Mouse (Mus musculus): Measurements from ENCODE around the gene Btbd3. TPM values are rescaled to one million over a fixed set of nuclear protein-coding genes. Genes with fewer than 3 reads are reported as not detected.

Btbd3 gene
- polyA plus RNA-seq, 1 experiment from 2014 or later = 1.9 TPM

DNA sequence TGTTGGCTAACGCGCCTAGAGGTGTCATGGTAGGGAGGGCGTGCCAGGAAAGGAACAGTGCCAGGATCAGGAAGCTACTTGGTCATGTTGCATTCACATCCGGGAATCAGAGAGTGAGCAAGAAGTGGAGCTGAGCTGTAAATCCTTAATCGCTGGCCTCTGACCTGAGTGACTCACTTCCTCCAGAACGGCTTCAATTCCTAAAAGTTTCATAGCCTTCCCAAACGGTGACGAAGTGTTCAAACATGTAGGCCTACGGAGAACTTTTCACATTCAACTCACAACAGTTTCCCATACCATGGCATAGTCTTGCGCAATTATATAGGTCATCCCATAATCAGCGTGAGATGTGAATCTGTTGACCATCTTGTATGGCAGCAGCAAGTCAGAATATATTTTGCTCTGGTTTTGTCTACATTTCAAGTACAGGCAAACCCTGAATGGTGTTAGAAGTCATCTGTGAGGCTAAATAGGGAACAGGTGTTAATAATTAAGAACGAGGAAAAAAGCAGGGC is 247.6 kb downstream of the Btbd3 start:
- Histone ChIP-seq H3K27me3 (ENCODE audit: control insufficient read depth, insufficient read depth, low read depth, low read length) (no peaks in the 10 kb centered on the region), H3K4me1 (ENCODE audit: control insufficient read depth, low read depth, low read length) (no peaks in the 10 kb centered on the region), H3K36me3 (ENCODE audit: control insufficient read depth, insufficient read depth) (no peaks in the 10 kb centered on the region), H3K9me3 (replicated peaks; ENCODE audit: control insufficient read depth, low read length) (no peaks in the 10 kb centered on the region), H3K27ac (ENCODE audit: low read length) (no peak overlapping the region), H3K4me2 (ENCODE audit: low read depth, low read length) (no peak overlapping the region), H3K9ac (ENCODE audit: low read depth, low read length) (no peak overlapping the region), H3K4me3 (ENCODE audit: low read depth, low read length) (no peak overlapping the region)
- 62% methylated on average over 12 of the region's 12 CpGs for WGBS (ENCODE audit: insufficient replicate concordance)
- no peak for ATAC-seq (ENCODE audit: low read depth)

DNA sequence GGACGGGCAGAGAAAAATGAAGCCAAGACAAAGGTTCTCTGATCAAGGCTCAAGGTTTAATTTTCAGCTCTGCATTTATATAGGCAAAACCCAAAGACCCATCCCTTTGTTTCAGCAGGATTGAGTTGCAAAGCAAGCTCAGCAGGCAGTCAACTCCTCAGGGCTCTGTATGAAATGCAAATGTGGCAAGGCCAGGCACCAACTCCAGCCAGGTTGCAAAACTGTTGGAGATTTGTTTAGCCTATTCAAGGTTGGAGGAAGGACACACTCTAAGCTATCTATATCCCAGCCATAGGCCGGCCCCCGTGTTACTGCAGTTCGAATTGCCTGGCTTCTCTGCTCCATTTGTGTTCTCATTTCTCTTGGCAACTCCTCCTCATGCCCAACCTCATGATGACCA is 259.2 kb downstream of the Btbd3 start:
- Histone ChIP-seq H3K27me3 (ENCODE audit: control insufficient read depth, insufficient read depth, low read depth, low read length) (no peaks in the 10 kb centered on the region), H3K9me3 (replicated peaks; ENCODE audit: control insufficient read depth, low read length) (no peaks in the 10 kb centered on the region), H3K4me2 (ENCODE audit: low read depth, low read length) (no peak overlapping the region), H3K4me3 (ENCODE audit: low read depth, low read length) (no peak overlapping the region), H3K9ac (ENCODE audit: low read depth, low read length) (no peak overlapping the region), H3K4me1 (ENCODE audit: control insufficient read depth, low read depth, low read length) (no peaks in the 10 kb centered on the region), H3K27ac (ENCODE audit: low read length) (no peak overlapping the region), H3K36me3 (ENCODE audit: control insufficient read depth, insufficient read depth) (no peaks in the 10 kb centered on the region)
- ATAC-seq (ENCODE audit: low read depth) = no peak
- 57% methylated on average over 4 of the region's 4 CpGs for WGBS (ENCODE audit: insufficient replicate concordance)

- H3K4me3 ChIP-seq (ENCODE audit: low read depth, low read length) = no peak overlapping the region
- no peaks in the 10 kb centered on the region for H3K36me3 ChIP-seq (ENCODE audit: control insufficient read depth, insufficient read depth)
- H3K9ac ChIP-seq (ENCODE audit: low read depth, low read length) = no peak overlapping the region
- H3K9me3 ChIP-seq (replicated peaks; ENCODE audit: control insufficient read depth, low read length) = no peaks in the 10 kb centered on the region
- no peak for ATAC-seq (ENCODE audit: low read depth)
- 64% methylated on average over 1 of the region's 1 CpGs for WGBS (ENCODE audit: insufficient replicate concordance)
- no peak overlapping the region for H3K4me2 ChIP-seq (ENCODE audit: low read depth, low read length)
- no peaks in the 10 kb centered on the region for H3K27me3 ChIP-seq (ENCODE audit: control insufficient read depth, insufficient read depth, low read depth, low read length)
- no peaks in the 10 kb centered on the region for H3K4me1 ChIP-seq (ENCODE audit: control insufficient read depth, low read depth, low read length)
- no peak overlapping the region for H3K27ac ChIP-seq (ENCODE audit: low read length)
These were observed 272.1 kb downstream of the Btbd3 start for GRCm38 (mm10) chr2:138528461-138528860.

DNA sequence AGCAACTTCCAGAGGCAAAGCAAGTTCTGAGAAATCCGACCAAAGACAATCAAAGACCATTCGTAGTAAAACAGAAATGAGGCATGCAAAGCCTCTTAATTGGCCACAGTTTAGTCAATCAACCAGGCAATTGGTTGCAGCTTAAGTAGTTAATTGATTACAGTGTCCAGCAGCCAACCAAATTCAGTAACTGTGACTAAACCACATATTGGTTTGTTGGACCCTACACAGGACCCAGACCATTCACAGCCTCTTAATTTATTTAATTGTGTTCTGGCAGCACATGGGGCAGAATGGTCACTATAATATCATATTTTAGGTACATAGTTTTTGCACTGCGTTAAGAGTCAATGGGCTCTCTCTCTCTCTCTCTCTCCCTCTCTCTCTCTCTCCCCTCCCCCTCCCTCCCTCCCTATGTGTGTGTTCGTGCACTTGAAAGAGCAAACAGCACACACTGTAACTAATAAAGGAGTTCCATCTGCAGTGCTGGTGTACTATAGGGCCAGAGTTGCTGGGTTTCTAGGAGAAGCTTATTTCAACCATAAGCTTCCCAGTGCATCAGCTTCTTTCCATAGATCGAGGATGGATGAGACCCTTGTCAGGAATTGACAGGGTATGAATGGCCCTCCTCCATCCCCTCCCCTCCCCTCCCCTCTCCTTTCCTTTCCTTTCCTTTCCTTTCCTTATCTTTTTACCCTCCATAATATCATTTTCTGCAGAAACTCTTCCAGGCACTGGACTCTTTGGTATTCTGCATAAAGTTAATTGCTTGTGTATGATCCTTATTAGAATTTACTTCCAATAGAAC is 275.0 kb downstream of the Btbd3 start:
- Histone ChIP-seq H3K9ac (ENCODE audit: low read depth, low read length) (no peak overlapping the region), H3K27ac (ENCODE audit: low read length) (no peak overlapping the region), H3K4me1 (ENCODE audit: control insufficient read depth, low read depth, low read length) (no peaks in the 10 kb centered on the region), H3K4me2 (ENCODE audit: low read depth, low read length) (no peak overlapping the region), H3K36me3 (ENCODE audit: control insufficient read depth, insufficient read depth) (no peaks in the 10 kb centered on the region), H3K27me3 (ENCODE audit: control insufficient read depth, insufficient read depth, low read depth, low read length) (no peaks in the 10 kb centered on the region), H3K4me3 (ENCODE audit: low read depth, low read length) (no peak overlapping the region), H3K9me3 (replicated peaks; ENCODE audit: control insufficient read depth, low read length) (no peaks in the 10 kb centered on the region)
- no peak for ATAC-seq (ENCODE audit: low read depth)
- 47% methylated on average over 5 of the region's 5 CpGs for WGBS (ENCODE audit: insufficient replicate concordance)

GRCm38 (mm10) chr2:138531992-138532391 is 275.6 kb downstream of the Btbd3 start:
- no peak for ATAC-seq (ENCODE audit: low read depth)
- Histone ChIP-seq H3K36me3 (ENCODE audit: control insufficient read depth, insufficient read depth) (no peaks in the 10 kb centered on the region), H3K27ac (ENCODE audit: low read length) (no peak overlapping the region), H3K27me3 (ENCODE audit: control insufficient read depth, insufficient read depth, low read depth, low read length) (no peaks in the 10 kb centered on the region), H3K9me3 (replicated peaks; ENCODE audit: control insufficient read depth, low read length) (no peaks in the 10 kb centered on the region), H3K4me1 (ENCODE audit: control insufficient read depth, low read depth, low read length) (no peaks in the 10 kb centered on the region), H3K9ac (ENCODE audit: low read depth, low read length) (no peak overlapping the region), H3K4me3 (ENCODE audit: low read depth, low read length) (no peak overlapping the region), H3K4me2 (ENCODE audit: low read depth, low read length) (no peak overlapping the region)
- WGBS (ENCODE audit: insufficient replicate concordance) = 48% methylated on average over 4 of the region's 4 CpGs

- Histone ChIP-seq H3K4me2 (ENCODE audit: low read depth, low read length) (no peak overlapping the region), H3K9me3 (replicated peaks; ENCODE audit: control insufficient read depth, low read length) (no peaks in the 10 kb centered on the region), H3K4me3 (ENCODE audit: low read depth, low read length) (no peak overlapping the region), H3K36me3 (ENCODE audit: control insufficient read depth, insufficient read depth) (no peaks in the 10 kb centered on the region), H3K4me1 (ENCODE audit: control insufficient read depth, low read depth, low read length) (no peaks in the 10 kb centered on the region), H3K27me3 (ENCODE audit: control insufficient read depth, insufficient read depth, low read depth, low read length) (no peaks in the 10 kb centered on the region), H3K9ac (ENCODE audit: low read depth, low read length) (no peak overlapping the region), H3K27ac (ENCODE audit: low read length) (no peak overlapping the region)
- no peak for ATAC-seq (ENCODE audit: low read depth)
- WGBS (ENCODE audit: insufficient replicate concordance) = 76% methylated on average over 3 of the region's 3 CpGs
These were observed 283.3 kb downstream of the Btbd3 start for GRCm38 (mm10) chr2:138539655-138540054.

- no peak for ATAC-seq (ENCODE audit: low read depth)
- 51% methylated on average over 2 of the region's 2 CpGs for WGBS (ENCODE audit: insufficient replicate concordance)
- Histone ChIP-seq H3K27me3 (ENCODE audit: control insufficient read depth, insufficient read depth, low read depth, low read length) (no peaks in the 10 kb centered on the region), H3K27ac (ENCODE audit: low read length) (no peak overlapping the region), H3K4me1 (ENCODE audit: control insufficient read depth, low read depth, low read length) (no peaks in the 10 kb centered on the region), H3K9ac (ENCODE audit: low read depth, low read length) (no peak overlapping the region), H3K9me3 (replicated peaks; ENCODE audit: control insufficient read depth, low read length) (no peaks in the 10 kb centered on the region), H3K4me3 (ENCODE audit: low read depth, low read length) (no peak overlapping the region), H3K4me2 (ENCODE audit: low read depth, low read length) (no peak overlapping the region), H3K36me3 (ENCODE audit: control insufficient read depth, insufficient read depth) (no peaks in the 10 kb centered on the region)
These were observed 292.6 kb downstream of the Btbd3 start for GRCm38 (mm10) chr2:138548990-138549389.

DNA sequence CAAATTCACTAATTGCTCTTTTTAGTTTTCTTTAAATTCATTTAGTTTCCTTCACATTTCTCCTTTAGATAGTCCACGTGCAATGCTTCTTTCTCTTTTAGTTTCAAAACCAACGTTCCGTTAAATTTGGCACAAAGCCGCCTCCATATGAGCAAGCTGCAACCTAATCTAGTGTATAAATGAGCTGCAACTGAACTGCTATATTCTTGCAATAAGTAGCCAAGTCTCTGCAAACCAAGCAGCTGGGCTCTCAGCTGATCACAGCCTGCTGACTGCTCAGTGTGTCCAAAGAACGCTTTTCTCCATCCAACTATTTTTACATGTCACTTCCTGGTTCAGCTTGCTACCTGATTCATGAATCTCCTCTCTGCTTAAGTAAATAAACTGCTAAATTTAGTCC is 295.2 kb downstream of the Btbd3 start:
- H3K4me1 ChIP-seq (ENCODE audit: control insufficient read depth, low read depth, low read length) = no peaks in the 10 kb centered on the region
- H3K36me3 ChIP-seq (ENCODE audit: control insufficient read depth, insufficient read depth) = no peaks in the 10 kb centered on the region
- H3K4me3 ChIP-seq (ENCODE audit: low read depth, low read length) = no peak overlapping the region
- H3K27ac ChIP-seq (ENCODE audit: low read length) = no peak overlapping the region
- H3K4me2 ChIP-seq (ENCODE audit: low read depth, low read length) = no peak overlapping the region
- no peaks in the 10 kb centered on the region for H3K27me3 ChIP-seq (ENCODE audit: control insufficient read depth, insufficient read depth, low read depth, low read length)
- H3K9me3 ChIP-seq (replicated peaks; ENCODE audit: control insufficient read depth, low read length) = no peaks in the 10 kb centered on the region
- H3K9ac ChIP-seq (ENCODE audit: low read depth, low read length) = no peak overlapping the region
- no peak for ATAC-seq (ENCODE audit: low read depth)
- WGBS (ENCODE audit: insufficient replicate concordance) = 70% methylated on average over 5 of the region's 5 CpGs

DNA sequence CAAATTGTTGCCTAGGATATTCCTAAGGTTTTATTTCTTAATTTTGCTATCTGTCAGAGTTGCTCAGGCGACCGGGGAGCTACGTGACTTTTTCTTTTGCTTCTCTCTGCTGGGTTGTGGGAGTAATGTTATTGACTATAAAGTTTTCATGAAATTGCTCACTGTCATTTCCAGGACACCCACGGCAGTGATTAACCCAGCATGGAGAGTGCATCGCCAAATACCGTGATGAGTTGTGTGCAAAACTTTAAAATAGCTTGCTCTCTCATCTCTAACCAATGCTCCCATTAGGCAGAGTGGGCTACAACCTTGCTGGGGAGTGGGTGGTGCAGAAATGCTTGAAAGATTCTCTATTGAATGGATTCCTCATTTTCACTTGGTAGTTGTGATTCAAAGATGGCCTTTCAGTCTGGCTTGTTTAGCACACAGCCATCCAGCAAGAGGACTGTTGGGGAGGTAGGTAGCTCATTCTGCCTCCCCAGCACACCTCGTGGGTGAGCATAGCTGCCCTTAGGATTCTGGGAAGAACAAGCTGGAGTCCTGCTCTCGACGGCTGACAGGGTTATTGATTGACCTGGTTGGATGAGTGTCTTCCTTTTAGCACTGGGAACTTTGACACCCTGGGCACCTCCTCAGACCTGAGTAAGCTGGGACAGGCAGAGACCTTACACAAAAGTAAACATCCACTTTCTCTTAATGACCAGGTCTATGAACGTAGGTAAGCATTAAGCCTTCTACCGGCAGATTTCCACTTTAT is 298.9 kb downstream of the Btbd3 start:
- no peaks in the 10 kb centered on the region for H3K36me3 ChIP-seq (ENCODE audit: control insufficient read depth, insufficient read depth)
- H3K27me3 ChIP-seq (ENCODE audit: control insufficient read depth, insufficient read depth, low read depth, low read length) = no peaks in the 10 kb centered on the region
- 56% methylated on average over 11 of the region's 11 CpGs for WGBS (ENCODE audit: insufficient replicate concordance)
- ATAC-seq (ENCODE audit: low read depth) = no peak
- no peak overlapping the region for H3K27ac ChIP-seq (ENCODE audit: low read length)
- H3K9ac ChIP-seq (ENCODE audit: low read depth, low read length) = no peak overlapping the region
- no peak overlapping the region for H3K4me3 ChIP-seq (ENCODE audit: low read depth, low read length)
- H3K4me1 ChIP-seq (ENCODE audit: control insufficient read depth, low read depth, low read length) = no peaks in the 10 kb centered on the region
- no peak overlapping the region for H3K4me2 ChIP-seq (ENCODE audit: low read depth, low read length)
- H3K9me3 ChIP-seq (replicated peaks; ENCODE audit: control insufficient read depth, low read length) = no peaks in the 10 kb centered on the region
